Mouse (Mus musculus) thymus, adult 2 months (tissue): Measurements from ENCODE around the gene Runx3.

ENCODE experiments used
- CTCF ChIP-seq: fragments of 200-500 bp; IDR thresholded peaks from 2 replicates; pipeline ENCODE4 v1.5.1; 2012; ENCODE audit warnings: mild to moderate bottlenecking, control low read depth, low read length, moderate library complexity, borderline replicate concordance; ENCODE audit not compliant: control insufficient read depth, poor library complexity, insufficient read depth; ENCODE audit errors: extremely low read depth
- POLR2A ChIP-seq: fragments of 200-500 bp; IDR thresholded peaks from 2 replicates; pipeline ENCODE4 v1.6.1; 2012; ENCODE audit warnings: mild to moderate bottlenecking, low read length, control low read depth, moderate library complexity; ENCODE audit not compliant: control insufficient read depth, poor library complexity, insufficient read depth; ENCODE audit errors: extremely low read depth

DNA sequence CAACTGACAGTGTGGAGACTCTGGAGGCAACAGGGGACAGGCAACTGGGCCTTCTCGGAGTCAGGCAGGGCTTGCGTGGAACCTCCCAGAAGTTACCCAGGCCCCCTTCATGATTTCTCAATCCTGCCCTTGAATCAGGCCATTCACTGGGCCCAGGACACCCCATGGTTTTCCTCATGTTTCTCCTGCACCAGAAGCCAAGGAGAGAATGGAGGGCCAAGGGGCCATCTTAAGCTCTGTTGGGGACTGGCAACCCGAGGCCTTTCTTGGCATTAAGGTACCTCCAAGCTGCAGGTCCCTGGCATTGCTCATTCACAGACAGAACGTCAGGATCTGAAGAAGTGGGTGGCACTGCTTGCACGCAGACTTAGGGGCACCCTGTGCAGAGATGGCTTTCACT, 3.3 kb downstream of the Runx3 start:
- TF ChIP-seq CTCF, result no peak
- no peak for TF ChIP-seq POLR2A
